Mouse (Mus musculus) liver, embryonic 11.5 days (tissue): Measurements from ENCODE around the gene Tmem156. TPM values are rescaled to one million over a fixed set of nuclear protein-coding genes. Genes with fewer than 3 reads are reported as not detected.

Source experiments
- ATAC-seq: fragments of 200-750 bp; cut with Nextera tagmentation; replicated peaks from 2 replicates; pipeline ENCODE4 v1.8.0; 2017; ENCODE audit warnings: moderate number of reproducible peaks, mild to moderate bottlenecking, moderate TSS enrichment, moderate library complexity; ENCODE audit not compliant: low FRiP score
- DNase-seq: peaks from one replicate; pipeline ENCODE4 v3.0.0-alpha.2; 2017; ENCODE audit warnings: low spot score
- H3K27ac ChIP-seq: fragments of 300-500 bp; sonication (generic); 2 replicates; pipeline ENCODE4 v1.5.1; 2014; ENCODE audit warnings: mild to moderate bottlenecking, low read depth, low read length, control low read depth
- H3K27me3 ChIP-seq: fragments of 300-500 bp; sonication (generic); replicated peaks from 2 replicates; pipeline ENCODE4 v1.6.1; 2014; ENCODE audit warnings: low read length, mixed read lengths; ENCODE audit not compliant: control insufficient read depth, insufficient read depth
- H3K36me3 ChIP-seq: fragments of 300-500 bp; sonication (generic); 2 replicates; pipeline ENCODE4 v1.6.1; 2014; ENCODE audit warnings: mild to moderate bottlenecking, low read length, moderate library complexity, mixed read lengths; ENCODE audit not compliant: control insufficient read depth, insufficient read depth
- H3K4me1 ChIP-seq: fragments of 300-500 bp; sonication (generic); replicated peaks from 2 replicates; pipeline ENCODE4 v1.6.1; 2014; ENCODE audit warnings: low read length, mixed read lengths; ENCODE audit not compliant: control insufficient read depth, insufficient read depth
- H3K4me2 ChIP-seq: fragments of 300-500 bp; sonication (generic); 2 replicates; pipeline ENCODE4 v1.6.1; 2014; ENCODE audit warnings: mild to moderate bottlenecking, control low read depth, moderate library complexity
- H3K4me3 ChIP-seq: fragments of 300-500 bp; sonication (generic); 2 replicates; pipeline ENCODE4 v1.5.1; 2014; ENCODE audit warnings: low read depth, low read length, control low read depth
- H3K9ac ChIP-seq: fragments of 300-500 bp; sonication (generic); 2 replicates; pipeline ENCODE4 v1.6.1; 2014; ENCODE audit warnings: low read depth, low read length, control low read depth
- H3K9me3 ChIP-seq: fragments of 300-500 bp; sonication (generic); 2 replicates; pipeline ENCODE4 v1.6.1; 2016; ENCODE audit warnings: low read length, inconsistent platforms, mixed read lengths; ENCODE audit not compliant: control insufficient read depth
- WGBS: fragments of 180-500 bp; shearing (Covaris S2); extraction: QIAGEN DNeasy Blood & Tissue Kit; methylation state at CpG from one replicate; pipeline ENCODE4 v1.1.7; 2014; 5-methylcytosine and 5-hydroxymethylcytosine counted together
- polyA plus RNA-seq: library from polyadenylated mRNA; unstranded; fragments of >200 nt; fragmentation: Nextera tagmentation; extraction: Ambion mirVana; gene quantifications from 2 replicates; pipeline ENCODE4 v1.2.1, GENCODE M21; 2014

The Tmem156 gene
- polyA plus RNA-seq, 1 experiment from 2014 or later: 0.55 TPM

DNA sequence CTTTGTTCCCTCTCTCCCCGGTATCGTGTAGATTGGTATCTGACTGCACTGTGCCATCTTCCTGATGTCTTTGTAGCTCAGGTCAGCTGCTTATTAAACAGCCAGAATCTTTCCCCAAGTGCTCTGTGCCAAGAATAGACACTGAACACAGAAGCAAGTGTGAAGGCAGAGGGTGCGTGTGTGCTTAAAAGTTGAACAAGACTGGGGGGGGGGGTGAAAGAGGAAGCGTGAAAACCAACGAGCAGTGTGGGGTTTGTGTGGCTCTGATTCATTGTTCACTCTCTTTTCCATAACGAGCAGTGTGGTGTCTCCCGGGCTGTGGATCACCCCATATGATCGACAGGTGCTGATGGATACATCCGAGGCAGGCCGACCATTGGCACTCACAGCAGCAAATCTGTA, 10.7 kb upstream of the Tmem156 start:
- peak overlapping the region; percentile 20; the same call in 1 of the 2 replicates for H3K9ac ChIP-seq
- no peaks in the 10 kb centered on the region for H3K36me3 ChIP-seq
- 63% methylated on average over 10 of the region's 10 CpGs for WGBS
- no peaks in the 10 kb centered on the region for H3K27me3 ChIP-seq
- peaks cover 16% of the 10 kb centered on the region for H3K4me1 ChIP-seq
- no peaks in the 10 kb centered on the region for H3K9me3 ChIP-seq
- H3K4me3 ChIP-seq: no peak overlapping the region
- DNase-seq (no peak), ATAC-seq (no peak)
- H3K27ac ChIP-seq: no peak overlapping the region; the same call in 1 of the 2 replicates
- H3K4me2 ChIP-seq: peak overlapping the region; percentile 12; the same call in 1 of the 2 replicates

- H3K4me2 ChIP-seq: peak overlapping the region; percentile 12; the same call in 1 of the 2 replicates
- no peaks in the 10 kb centered on the region for H3K27me3 ChIP-seq
- H3K27ac ChIP-seq: no peak overlapping the region; the same call in 1 of the 2 replicates
- no peaks in the 10 kb centered on the region for H3K9me3 ChIP-seq
- ATAC-seq: peak; percentile 74
- H3K4me1 ChIP-seq: peaks cover 16% of the 10 kb centered on the region
- H3K36me3 ChIP-seq: no peaks in the 10 kb centered on the region
- no peak overlapping the region for H3K4me3 ChIP-seq
- peak overlapping the region; percentile 20; the same call in 1 of the 2 replicates for H3K9ac ChIP-seq
- 52% methylated on average over 3 of the region's 3 CpGs for WGBS
- DNase-seq: no peak
Measured at GRCm38 (mm10) chr5:65102026-65102640, 10.2 kb upstream of the Tmem156 start.

- H3K4me3 ChIP-seq: no peak overlapping the region
- no peak for DNase-seq
- no peaks in the 10 kb centered on the region for H3K36me3 ChIP-seq
- H3K27ac ChIP-seq: no peak overlapping the region
- 0 out of 2 replicates have a peak overlapping the region, but pooled peaks have one; percentile 41 for H3K9ac ChIP-seq
- H3K27me3 ChIP-seq: no peaks in the 10 kb centered on the region
- peaks cover 16% of the 10 kb centered on the region for H3K4me1 ChIP-seq
- H3K4me2 ChIP-seq: no peak overlapping the region
- ATAC-seq: no peak
- no peaks in the 10 kb centered on the region for H3K9me3 ChIP-seq
- WGBS: 68% methylated on average over 6 of the region's 6 CpGs
Measured at GRCm38 (mm10) chr5:65101621-65102020, 9.7 kb upstream of the Tmem156 start.

DNA sequence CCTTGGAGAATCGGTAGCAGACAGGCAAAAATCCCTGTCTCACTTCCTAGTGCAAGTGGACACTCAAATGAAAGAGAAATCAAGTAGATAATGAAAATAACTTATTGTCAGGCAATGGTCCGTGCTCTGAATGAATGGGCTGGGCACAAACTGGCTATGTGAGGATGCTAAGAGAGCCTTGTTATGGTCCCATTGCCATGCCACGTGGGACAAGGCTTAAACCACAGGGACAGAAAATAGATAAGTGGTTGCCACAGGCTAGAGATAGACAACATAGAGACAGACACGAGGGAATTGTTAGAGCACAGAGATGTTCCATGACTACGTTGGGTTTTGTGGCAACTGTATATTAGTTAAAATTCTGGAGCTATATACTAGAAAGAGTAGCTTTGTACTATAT, 9.3 kb upstream of the Tmem156 start:
- H3K4me1 ChIP-seq: peaks cover 16% of the 10 kb centered on the region
- H3K36me3 ChIP-seq: no peaks in the 10 kb centered on the region
- no peaks in the 10 kb centered on the region for H3K27me3 ChIP-seq
- no peak overlapping the region for H3K4me2 ChIP-seq
- H3K9me3 ChIP-seq: no peaks in the 10 kb centered on the region
- DNase-seq: no peak
- H3K9ac ChIP-seq: no peak overlapping the region
- WGBS: 54% methylated on average over 5 of the region's 5 CpGs
- no peak overlapping the region for H3K4me3 ChIP-seq
- no peak overlapping the region for H3K27ac ChIP-seq
- no peak for ATAC-seq

DNA sequence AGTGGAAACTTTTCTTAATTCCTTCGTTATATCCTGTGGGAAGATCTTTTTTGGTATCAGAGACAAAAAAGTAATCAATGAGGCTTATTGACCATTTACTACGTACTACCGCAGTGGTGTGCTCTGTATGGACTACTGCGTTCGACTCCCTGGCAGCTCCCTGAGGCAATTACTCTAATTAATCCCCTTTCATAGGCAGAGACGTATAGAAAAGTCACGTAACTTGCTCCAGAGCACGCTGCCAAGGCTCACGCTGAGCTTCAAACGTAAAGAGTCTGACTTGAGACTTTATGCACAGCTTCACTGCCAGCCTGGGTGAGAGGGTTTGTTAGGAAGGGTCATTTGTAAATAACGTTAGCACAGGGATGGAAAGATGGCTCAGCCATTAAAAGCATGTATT, 8.1 kb upstream of the Tmem156 start:
- no peaks in the 10 kb centered on the region for H3K36me3 ChIP-seq
- no peaks in the 10 kb centered on the region for H3K9me3 ChIP-seq
- H3K27ac ChIP-seq: no peak overlapping the region
- no peak overlapping the region for H3K4me2 ChIP-seq
- DNase-seq: no peak
- H3K4me1 ChIP-seq: peaks cover 16% of the 10 kb centered on the region
- no peaks in the 10 kb centered on the region for H3K27me3 ChIP-seq
- H3K9ac ChIP-seq: no peak overlapping the region
- no peak for ATAC-seq
- 86% methylated on average over 11 of the region's 11 CpGs for WGBS
- H3K4me3 ChIP-seq: no peak overlapping the region

GRCm38 (mm10) chr5:65097457-65097856, 5.5 kb upstream of the Tmem156 start:
- Histone ChIP-seq H3K4me2 (no peak overlapping the region), H3K4me3 (no peak overlapping the region), H3K9me3 (no peaks in the 10 kb centered on the region), H3K27me3 (no peaks in the 10 kb centered on the region), H3K4me1 (peaks cover 12% of the 10 kb centered on the region), H3K36me3 (no peaks in the 10 kb centered on the region), H3K9ac (no peak overlapping the region), H3K27ac (no peak overlapping the region)
- WGBS: 81% methylated on average over 5 of the region's 5 CpGs
- ATAC-seq (no peak), DNase-seq (no peak)

DNA sequence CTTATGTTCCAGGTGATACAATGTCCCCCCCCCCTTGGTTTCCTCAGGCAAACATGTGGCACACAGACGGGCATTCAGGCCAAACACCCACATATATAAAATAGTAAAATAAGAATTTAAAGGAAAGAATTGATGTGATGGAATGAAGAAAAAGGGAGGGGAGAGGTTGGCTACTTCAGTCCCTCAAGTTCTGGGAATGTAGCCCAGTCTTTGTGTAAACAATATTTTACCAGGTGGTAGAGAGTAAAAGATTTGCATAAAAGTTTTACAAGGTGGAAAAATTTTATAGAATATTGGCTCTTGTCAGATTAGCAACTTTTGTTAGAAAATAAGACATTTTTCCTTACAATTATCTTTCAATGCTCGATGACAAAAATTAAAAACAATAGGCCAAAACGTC, 4.9 kb upstream of the Tmem156 start:
- Histone ChIP-seq H3K27ac (no peak overlapping the region), H3K36me3 (no peaks in the 10 kb centered on the region), H3K27me3 (no peaks in the 10 kb centered on the region), H3K4me2 (no peak overlapping the region), H3K9ac (no peak overlapping the region), H3K9me3 (no peaks in the 10 kb centered on the region), H3K4me3 (no peak overlapping the region), H3K4me1 (peaks cover 7% of the 10 kb centered on the region)
- DNase-seq: no peak
- no peak for ATAC-seq
- WGBS: 66% methylated on average over 3 of the region's 3 CpGs

DNA sequence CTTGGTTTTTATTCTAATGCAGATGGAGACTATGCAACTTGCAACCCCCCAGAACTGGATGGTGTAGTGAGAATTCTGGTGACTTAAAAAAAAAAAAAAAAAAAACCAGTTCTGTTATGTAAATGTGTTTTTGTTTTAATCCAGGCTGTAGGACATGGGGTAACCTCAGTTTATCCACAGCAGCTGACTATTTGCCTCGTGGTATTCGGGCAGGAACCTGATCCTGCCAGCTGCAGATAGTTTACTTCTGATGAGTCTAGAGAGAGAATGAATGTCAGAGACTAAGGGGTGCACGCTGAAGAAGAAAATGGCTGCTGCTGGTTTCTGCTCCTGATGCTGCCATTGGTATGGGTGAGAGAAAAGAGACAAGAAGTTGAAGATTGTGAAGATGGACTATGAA, 4.2 kb upstream of the Tmem156 start:
- Histone ChIP-seq H3K9ac (no peak overlapping the region), H3K9me3 (no peaks in the 10 kb centered on the region), H3K36me3 (no peaks in the 10 kb centered on the region), H3K4me3 (no peak overlapping the region), H3K4me1 (peaks cover under 1% of the 10 kb centered on the region), H3K4me2 (no peak overlapping the region), H3K27me3 (no peaks in the 10 kb centered on the region), H3K27ac (no peak overlapping the region)
- WGBS: 83% methylated on average over 3 of the region's 3 CpGs
- no peak for DNase-seq
- ATAC-seq: no peak

GRCm38 (mm10) chr5:65094902-65095545, 3.1 kb upstream of the Tmem156 start:
- 69% methylated on average over 7 of the region's 7 CpGs for WGBS
- H3K4me3 ChIP-seq: no peak overlapping the region
- H3K36me3 ChIP-seq: no peaks in the 10 kb centered on the region
- H3K4me1 ChIP-seq: no peaks in the 10 kb centered on the region
- H3K27me3 ChIP-seq: no peaks in the 10 kb centered on the region
- H3K4me2 ChIP-seq: no peak overlapping the region
- no peak for DNase-seq
- H3K27ac ChIP-seq: no peak overlapping the region
- H3K9ac ChIP-seq: no peak overlapping the region
- ATAC-seq: no peak
- no peaks in the 10 kb centered on the region for H3K9me3 ChIP-seq
